Mouse (Mus musculus) cerebellum, adult 2 months (tissue): ENCODE results near the gene Usp10. TPM values are rescaled to one million over a fixed set of nuclear protein-coding genes. Genes with fewer than 3 reads are reported as not detected.
A peak's percentile ranks its signal among the peaks of the same experiment; 100 is the strongest.

Source experiments
- DNase-seq, 2 experiments: peaks; one replicate each; pipeline ENCODE4 v3.0.0; 2021
- H3K27ac ChIP-seq: fragments of 200-500 bp; 2 replicates; pipeline ENCODE4 v1.5.1; 2012; ENCODE audit warnings: low read length, control low read depth, inconsistent platforms; ENCODE audit not compliant: insufficient read depth
- H3K27me3 ChIP-seq: fragments of 200-500 bp; 2 replicates; pipeline ENCODE4 v1.6.1; 2012; ENCODE audit warnings: inconsistent platforms, mild to moderate bottlenecking, low read length, moderate library complexity; ENCODE audit not compliant: control insufficient read depth, insufficient read depth
- H3K4me1 ChIP-seq: fragments of 200-500 bp; 2 replicates; pipeline ENCODE4 v1.6.1; 2011; ENCODE audit warnings: low read length; ENCODE audit not compliant: control insufficient read depth, insufficient read depth
- H3K4me3 ChIP-seq: fragments of 200-500 bp; replicated peaks from 2 replicates; pipeline ENCODE3; 2011; ENCODE audit warnings: mild to moderate bottlenecking, low read depth, low read length, control low read depth; ENCODE audit not compliant: insufficient read depth
- CTCF ChIP-seq: fragments of 200-500 bp; IDR thresholded peaks from 2 replicates; pipeline ENCODE4 v1.5.1; 2011; ENCODE audit warnings: low read depth, mild to moderate bottlenecking, control low read depth, low read length, moderate library complexity, borderline replicate concordance; ENCODE audit not compliant: insufficient read depth
- POLR2A ChIP-seq: fragments of 200-500 bp; IDR thresholded peaks from 2 replicates; pipeline ENCODE4 v1.6.1; 2011; ENCODE audit warnings: low read length, control low read depth, borderline replicate concordance; ENCODE audit not compliant: insufficient read depth
- WGBS: fragments of 180-500 bp; shearing (Covaris S2); methylation state at CpG from one replicate; pipeline ENCODE4 v1.1.7; 2018; 5-methylcytosine and 5-hydroxymethylcytosine counted together
- polyA plus RNA-seq: library from polyadenylated mRNA; depleted of rRNA; stranded (reverse); fragments of >200 nt; gene quantifications from 2 replicates; pipeline ENCODE4 v1.2.3, GENCODE M21; 2012; rRNA removed

Usp10 gene
- polyA plus RNA-seq = 96.4 and 110 TPM in 2 replicates

DNA sequence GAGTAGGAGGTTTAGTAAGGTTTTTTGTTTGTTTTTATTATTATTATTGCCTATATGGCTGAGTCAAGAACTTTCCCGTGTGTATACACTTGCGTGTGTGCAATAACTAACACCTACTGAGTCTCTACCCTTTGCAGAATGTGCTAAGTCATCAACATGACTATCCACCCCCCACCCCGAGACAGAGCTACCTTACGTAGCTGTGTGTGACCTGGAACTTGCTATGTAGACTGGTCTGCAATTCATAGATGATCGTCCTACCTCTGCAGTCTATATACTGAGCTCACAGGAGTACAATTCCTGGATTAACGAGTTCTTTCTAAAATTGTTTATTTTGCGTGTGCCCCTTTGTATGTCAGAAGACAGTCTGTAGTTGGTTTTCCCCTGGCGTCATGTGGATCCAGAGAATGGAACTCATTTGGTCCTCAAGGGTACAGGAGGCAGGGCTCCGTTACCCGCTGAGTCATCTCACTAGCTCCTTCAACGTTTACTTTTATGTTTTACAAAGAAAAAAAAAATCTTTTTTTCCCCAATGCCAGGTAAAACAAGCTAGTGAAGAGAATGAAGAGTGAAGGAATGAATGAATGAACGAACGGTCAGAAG is at the start of gene Usp10:
Gene Usp10 (plus strand): TSS at position 417 of the 603 bp plus-strand sequence.
- WGBS = 23% methylated on average over 13 of the region's 13 CpGs
- Histone ChIP-seq H3K4me1 (peaks cover 4% of the 10 kb centered on the region), H3K4me3 (peak within 1 kb of the TSS; percentile 88), H3K27me3 (no peaks in the 10 kb centered on the region), H3K27ac (peak within 1 kb of the TSS; percentile 95)
- peak in 1 of 2 experiments; percentile 18 for DNase-seq
- no peak for TF ChIP-seq POLR2A
- TF ChIP-seq CTCF = no peak

DNA sequence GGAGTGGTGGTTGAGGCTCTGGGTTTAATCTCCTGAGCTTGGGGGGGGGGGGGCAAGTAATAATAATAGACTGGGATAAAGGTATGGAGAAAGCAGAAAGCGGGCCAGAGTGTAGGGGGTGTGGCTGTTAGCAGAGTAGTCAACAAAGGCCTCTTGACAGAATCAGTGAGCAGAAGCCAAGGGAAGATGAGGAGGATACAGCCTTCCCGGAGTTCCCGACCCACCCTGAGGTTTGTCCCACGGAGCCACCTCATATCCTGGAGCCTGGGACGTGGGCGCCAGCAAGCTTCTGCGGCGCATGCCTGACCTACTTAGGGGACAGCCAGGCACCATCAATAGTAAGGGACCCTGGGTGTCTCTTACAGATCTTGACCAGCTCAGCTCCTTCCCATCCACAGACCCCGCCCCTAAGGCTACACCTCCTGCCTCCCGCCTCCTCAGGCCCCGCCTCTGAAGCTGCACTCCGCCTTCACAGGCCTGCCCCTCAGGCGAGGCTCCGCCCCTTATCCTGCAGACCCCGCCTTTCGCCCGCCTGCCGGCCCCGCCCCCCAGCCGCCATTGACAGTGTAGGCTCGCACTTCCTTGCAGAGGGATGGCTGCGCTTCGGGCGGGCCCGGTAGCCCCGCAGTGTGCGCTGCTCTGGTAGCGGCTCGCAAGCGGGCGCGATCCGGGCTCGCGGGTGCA is 48.3 kb upstream of the Usp10 start, which contains the start of gene Klhl36:
Gene Klhl36 (plus strand): TSS at position 561 of the 684 bp plus-strand sequence.
- Histone ChIP-seq H3K27ac (peak within 1 kb of the TSS; percentile 36), H3K27me3 (no peaks in the 10 kb centered on the region), H3K4me1 (no peaks in the 10 kb centered on the region), H3K4me3 (peak within 1 kb of the TSS; percentile 81)
- 2% methylated on average over 35 of the region's 35 CpGs for WGBS
- TF ChIP-seq CTCF (no peak), POLR2A (peak; percentile 69)
- DNase-seq = peak; percentile 96 to 97

- DNase-seq = no peak
- Histone ChIP-seq H3K27ac (peak overlapping the region; percentile 36), H3K27me3 (no peaks in the 10 kb centered on the region), H3K4me1 (no peaks in the 10 kb centered on the region), H3K4me3 (peak overlapping the region; percentile 81)
- TF ChIP-seq POLR2A (no peak), CTCF (no peak)
- under 1% methylated on average over 19 of the region's 19 CpGs for WGBS
Observed at GRCm38 (mm10) chr8:119862390-119862734, 47.8 kb upstream of the Usp10 start.

DNA sequence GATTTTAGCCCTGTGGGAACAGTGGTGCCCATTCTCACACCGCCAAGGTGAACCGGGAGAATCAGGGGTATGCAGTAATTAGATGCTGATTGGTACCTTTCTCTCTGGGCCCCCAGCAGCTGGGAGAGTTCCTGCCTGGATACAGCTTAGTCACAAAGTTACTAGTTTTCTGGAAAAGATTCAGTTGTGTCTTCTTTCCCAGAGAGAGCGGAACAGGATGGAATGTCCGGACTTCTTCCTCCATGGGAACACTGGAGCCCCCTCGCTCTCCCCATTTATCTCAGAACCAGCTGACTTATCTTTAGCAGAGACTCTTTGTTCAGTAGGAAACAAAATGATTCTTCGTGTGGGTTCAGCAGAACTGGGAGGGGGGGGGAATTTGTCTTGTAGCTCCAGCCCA is 47.4 kb upstream of the Usp10 start:
- Histone ChIP-seq H3K4me1 (no peaks in the 10 kb centered on the region), H3K4me3 (peak overlapping the region; percentile 81), H3K27me3 (no peaks in the 10 kb centered on the region), H3K27ac (no peak overlapping the region)
- no peak for TF ChIP-seq POLR2A
- no peak for TF ChIP-seq CTCF
- DNase-seq = no peak
- 40% methylated on average over 6 of the region's 6 CpGs for WGBS

- WGBS = 77% methylated on average over 20 of the region's 20 CpGs
- DNase-seq = no peak
- H3K27ac ChIP-seq = no peak overlapping the region
- H3K27me3 ChIP-seq = no peaks in the 10 kb centered on the region
- no peak overlapping the region for H3K4me3 ChIP-seq
- no peaks in the 10 kb centered on the region for H3K4me1 ChIP-seq
- TF ChIP-seq POLR2A (no peak), CTCF (no peak)
Observed at GRCm38 (mm10) chr8:119869616-119870015, 40.5 kb upstream of the Usp10 start.

- WGBS = 95% methylated on average over 1 of the region's 1 CpGs
- Histone ChIP-seq H3K4me3 (no peak overlapping the region), H3K27ac (no peak overlapping the region), H3K4me1 (no peaks in the 10 kb centered on the region), H3K27me3 (no peaks in the 10 kb centered on the region)
- TF ChIP-seq CTCF (no peak), POLR2A (no peak)
- no peak for DNase-seq
Observed at GRCm38 (mm10) chr8:119873181-119873580, 37.0 kb upstream of the Usp10 start.

- Histone ChIP-seq H3K4me1 (peaks cover 7% of the 10 kb centered on the region), H3K4me3 (no peak overlapping the region), H3K27me3 (no peaks in the 10 kb centered on the region), H3K27ac (no peak overlapping the region)
- 65% methylated on average over 6 of the region's 6 CpGs for WGBS
- DNase-seq = no peak
- TF ChIP-seq POLR2A (no peak), CTCF (no peak)
Observed at GRCm38 (mm10) chr8:119881301-119881700, 28.9 kb upstream of the Usp10 start.

GRCm38 (mm10) chr8:119881917-119882316 is 28.2 kb upstream of the Usp10 start:
- Histone ChIP-seq H3K4me3 (no peak overlapping the region), H3K4me1 (peaks cover 7% of the 10 kb centered on the region), H3K27me3 (no peaks in the 10 kb centered on the region), H3K27ac (no peak overlapping the region)
- no peak for DNase-seq
- 82% methylated on average over 8 of the region's 8 CpGs for WGBS
- no peak for TF ChIP-seq CTCF
- TF ChIP-seq POLR2A = no peak
